Mouse (Mus musculus): ENCODE measurements at regions not wholly inside any gene's neighbourhood (a gene's known extent, or its start where the extent isn't known, plus 50 kb on each side); places are given as distances from the start of the nearest gene placed in this dataset.

- no peak overlapping the region for H3K9ac ChIP-seq (ENCODE audit: low read depth, low read length)
- H3K4me2 ChIP-seq (ENCODE audit: low read length): no peak overlapping the region
- peaks cover 3% of the 10 kb centered on the region; the same call in 1 of the 2 replicates for H3K4me1 ChIP-seq (ENCODE audit: control insufficient read depth, insufficient read depth, low read length)
- H3K27ac ChIP-seq (ENCODE audit: low read length): no peak overlapping the region; the same call in 1 of the 2 replicates
- H3K9me3 ChIP-seq (replicated peaks; ENCODE audit: control insufficient read depth, low read length, poor library complexity, severe bottlenecking): no peaks in the 10 kb centered on the region
- no peaks in the 10 kb centered on the region for H3K36me3 ChIP-seq (ENCODE audit: control insufficient read depth, insufficient read depth, low read length)
- 41% methylated on average over 6 of the region's 6 CpGs for WGBS
- H3K4me3 ChIP-seq (ENCODE audit: low read depth, low read length): no peak overlapping the region
- peak; percentile 91 for ATAC-seq
- H3K27me3 ChIP-seq (ENCODE audit: control insufficient read depth, insufficient read depth, low read depth, low read length): no peaks in the 10 kb centered on the region
Measured at GRCm38 (mm10) chr8:100942680-100943427, 1526.6 kb upstream of the Cdh8 start.

- ATAC-seq: peak; percentile 54; the same call in 1 of the 2 replicates
- no peak overlapping the region for H3K27ac ChIP-seq (ENCODE audit: low read length)
Measured at GRCm38 (mm10) chr8:100939533-100939932, 1523.3 kb upstream of the Cdh8 start.

GRCm38 (mm10) chr8:100890307-100890706 is 1474.0 kb upstream of the Cdh8 start:
- Histone ChIP-seq H3K4me3 (ENCODE audit: low read depth, low read length) (no peak overlapping the region), H3K36me3 (ENCODE audit: control insufficient read depth, insufficient read depth, low read length) (no peaks in the 10 kb centered on the region), H3K9me3 (replicated peaks; ENCODE audit: control insufficient read depth, low read length, poor library complexity, severe bottlenecking) (no peaks in the 10 kb centered on the region), H3K27me3 (ENCODE audit: control insufficient read depth, insufficient read depth, low read depth, low read length) (no peaks in the 10 kb centered on the region), H3K4me1 (ENCODE audit: control insufficient read depth, insufficient read depth, low read length) (no peaks in the 10 kb centered on the region), H3K9ac (ENCODE audit: low read depth, low read length) (no peak overlapping the region), H3K27ac (ENCODE audit: low read length) (no peak overlapping the region), H3K4me2 (ENCODE audit: low read length) (no peak overlapping the region)
- 72% methylated on average over 3 of the region's 3 CpGs for WGBS
- no peak for ATAC-seq

More at GRCm38 (mm10) chr8:100939533-100939932, 1523.3 kb upstream of the Cdh8 start:
- H3K4me3 ChIP-seq (ENCODE audit: low read depth, low read length): no peak overlapping the region
- H3K9me3 ChIP-seq (replicated peaks; ENCODE audit: control insufficient read depth, low read length, poor library complexity, severe bottlenecking): no peaks in the 10 kb centered on the region
- H3K9ac ChIP-seq (ENCODE audit: low read depth, low read length): no peak overlapping the region
- peaks cover 3% of the 10 kb centered on the region; the same call in 1 of the 2 replicates for H3K4me1 ChIP-seq (ENCODE audit: control insufficient read depth, insufficient read depth, low read length)
- no peaks in the 10 kb centered on the region for H3K36me3 ChIP-seq (ENCODE audit: control insufficient read depth, insufficient read depth, low read length)
- no peak overlapping the region for H3K4me2 ChIP-seq (ENCODE audit: low read length)
- no peaks in the 10 kb centered on the region for H3K27me3 ChIP-seq (ENCODE audit: control insufficient read depth, insufficient read depth, low read depth, low read length)
- 15% methylated on average over 4 of the region's 4 CpGs for WGBS

- Histone ChIP-seq H3K27ac (ENCODE audit: low read length) (no peak overlapping the region), H3K4me1 (ENCODE audit: control insufficient read depth, insufficient read depth, low read length) (no peaks in the 10 kb centered on the region), H3K9ac (ENCODE audit: low read depth, low read length) (no peak overlapping the region), H3K9me3 (replicated peaks; ENCODE audit: control insufficient read depth, low read length, poor library complexity, severe bottlenecking) (no peaks in the 10 kb centered on the region), H3K36me3 (ENCODE audit: control insufficient read depth, insufficient read depth, low read length) (no peaks in the 10 kb centered on the region), H3K27me3 (ENCODE audit: control insufficient read depth, insufficient read depth, low read depth, low read length) (no peaks in the 10 kb centered on the region), H3K4me3 (ENCODE audit: low read depth, low read length) (no peak overlapping the region), H3K4me2 (ENCODE audit: low read length) (no peak overlapping the region)
- 65% methylated on average over 6 of the region's 6 CpGs for WGBS
- no peak for ATAC-seq
Measured at GRCm38 (mm10) chr8:100865624-100866023, 1449.4 kb upstream of the Cdh8 start.

- Histone ChIP-seq H3K9ac (ENCODE audit: low read depth, low read length) (no peak overlapping the region), H3K36me3 (ENCODE audit: control insufficient read depth, insufficient read depth, low read length) (no peaks in the 10 kb centered on the region), H3K27ac (ENCODE audit: low read length) (no peak overlapping the region), H3K4me1 (ENCODE audit: control insufficient read depth, insufficient read depth, low read length) (no peaks in the 10 kb centered on the region), H3K4me2 (ENCODE audit: low read length) (no peak overlapping the region), H3K27me3 (ENCODE audit: control insufficient read depth, insufficient read depth, low read depth, low read length) (no peaks in the 10 kb centered on the region), H3K9me3 (replicated peaks; ENCODE audit: control insufficient read depth, low read length, poor library complexity, severe bottlenecking) (no peaks in the 10 kb centered on the region), H3K4me3 (ENCODE audit: low read depth, low read length) (no peak overlapping the region)
- 47% methylated on average over 2 of the region's 2 CpGs for WGBS
- peak; percentile 48; the same call in 1 of the 2 replicates for ATAC-seq
Measured at GRCm38 (mm10) chr8:100850822-100851437, 1434.7 kb upstream of the Cdh8 start.

Measured in midbrain, embryonic 16.5 days (tissue).